Mouse (Mus musculus): Measurements from ENCODE around the gene Sprr2i.

DNA sequence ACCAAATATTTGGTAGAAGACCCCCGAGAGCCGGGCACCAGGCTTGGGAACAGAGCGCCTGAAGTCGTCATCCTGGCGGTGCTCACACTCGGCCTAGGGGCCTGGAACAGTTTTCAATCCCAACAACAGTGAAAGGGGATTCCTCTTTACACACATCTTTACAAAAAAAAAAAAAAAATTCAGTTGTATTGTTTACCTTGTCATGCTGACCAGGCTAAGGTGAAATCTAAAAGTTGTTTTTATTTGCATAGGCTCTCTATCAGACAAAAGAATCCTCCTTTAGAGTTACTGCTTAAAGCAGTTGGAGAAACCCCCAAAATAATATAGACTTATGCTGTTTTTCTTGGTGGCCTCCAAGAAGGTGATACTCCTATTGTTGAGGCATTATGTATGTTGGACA is 21.5 kb downstream of the Sprr2i start, which contains the start of gene Gm9774:
- TF ChIP-seq POLR2A (IDR thresholded peaks at IDR 0.05; ENCODE audit: low read depth, low read length) (no peak), CTCF (IDR thresholded peaks at IDR 0.05; ENCODE audit: extremely low read depth, insufficient read depth, insufficient read length, insufficient replicate concordance) (no peak)
